Mouse (Mus musculus) kidney, postnatal 10 days (tissue): Measurements from ENCODE around the gene Phkb.
"Not testable (repeated sequence)": the region's sequence is repeated elsewhere in the genome, so short reads cannot be mapped to it uniquely, and the experiment has no call there.

Source experiments
- DNase-seq: peaks from one replicate; pipeline ENCODE4 v3.0.0; 2021; ENCODE audit warnings: mixed read lengths

Phkb gene

GRCm38 (mm10) chr8:85840657-85841488 lies at the start of gene Phkb, which contains the start of gene Itfg1:
Gene Phkb, plus strand, starts transcription at chr8:85840959.
Gene Itfg1, minus strand, starts transcription at chr8:85840921.
- DNase-seq = peak; percentile 95

- DNase-seq = not testable (repeated sequence)
These were observed 44.4 kb upstream of the Phkb start for GRCm38 (mm10) chr8:85796392-85796791.

- DNase-seq = no peak
These were observed 40.6 kb upstream of the Phkb start for GRCm38 (mm10) chr8:85800164-85800563.

GRCm38 (mm10) chr8:85801408-85801807 lies 39.4 kb upstream of the Phkb start:
- DNase-seq = no peak

- no peak for DNase-seq
These were observed 27.1 kb upstream of the Phkb start for GRCm38 (mm10) chr8:85813621-85814020.

- no peak for DNase-seq
These were observed 673 bp upstream of the Phkb start for GRCm38 (mm10) chr8:85839916-85840656.

- no peak for DNase-seq
These were observed 683 bp downstream of the Phkb start for GRCm38 (mm10) chr8:85841489-85841795.

GRCm38 (mm10) chr8:85845887-85846286 lies 5.1 kb downstream of the Phkb start:
- DNase-seq = no peak

- no peak for DNase-seq
These were observed 13.7 kb downstream of the Phkb start for GRCm38 (mm10) chr8:85854220-85855123.

GRCm38 (mm10) chr8:85857227-85857896 lies 16.6 kb downstream of the Phkb start:
- not testable (repeated sequence) for DNase-seq

GRCm38 (mm10) chr8:85860612-85861011 lies 19.9 kb downstream of the Phkb start:
- DNase-seq = no peak

- no peak for DNase-seq
These were observed 21.6 kb downstream of the Phkb start for GRCm38 (mm10) chr8:85862381-85862780.

- DNase-seq = peak; percentile 52
These were observed 30.9 kb downstream of the Phkb start for GRCm38 (mm10) chr8:85871660-85872059.

- DNase-seq = no peak
These were observed 37.2 kb downstream of the Phkb start for GRCm38 (mm10) chr8:85877976-85878375.

GRCm38 (mm10) chr8:85879624-85880023 lies 38.9 kb downstream of the Phkb start:
- DNase-seq = no peak

- DNase-seq = no peak
These were observed 44.1 kb downstream of the Phkb start for GRCm38 (mm10) chr8:85884811-85885210.

- DNase-seq = no peak
These were observed 56.9 kb downstream of the Phkb start for GRCm38 (mm10) chr8:85897636-85898035.

GRCm38 (mm10) chr8:85924991-85925390 lies 84.2 kb downstream of the Phkb start:
- no peak for DNase-seq

- DNase-seq = no peak
These were observed 84.8 kb downstream of the Phkb start for GRCm38 (mm10) chr8:85925574-85925973.

GRCm38 (mm10) chr8:85926107-85926506 lies 85.3 kb downstream of the Phkb start:
- peak; percentile 17 for DNase-seq

GRCm38 (mm10) chr8:85936148-85936547 lies 95.4 kb downstream of the Phkb start:
- DNase-seq = no peak

- DNase-seq = no peak
These were observed 96.6 kb downstream of the Phkb start for GRCm38 (mm10) chr8:85937343-85937742.
